Mouse (Mus musculus) hindbrain, postnatal 0 days (tissue): ENCODE data around the gene Bcl2l15. TPM values are rescaled to one million over a fixed set of nuclear protein-coding genes. Genes with fewer than 3 reads are reported as not detected.

Source experiments
- ATAC-seq: fragments of 200-750 bp; cut with Nextera tagmentation; 2 replicates; pipeline ENCODE4 v1.8.0; 2017; ENCODE audit warnings: mild to moderate bottlenecking, moderate TSS enrichment, moderate library complexity
- DNase-seq: peaks from one replicate; pipeline ENCODE4 v3.0.0-alpha.2; 2015; ENCODE audit warnings: low spot score
- H3K27ac ChIP-seq: fragments of 300-500 bp; sonication (generic); 2 replicates; pipeline ENCODE4 v1.5.1; 2014; ENCODE audit warnings: mild to moderate bottlenecking
- H3K27me3 ChIP-seq: fragments of 300-500 bp; sonication (generic); 2 replicates; pipeline ENCODE4 v1.6.1; 2014; ENCODE audit warnings: low read length, mixed read lengths; ENCODE audit not compliant: insufficient read depth
- H3K36me3 ChIP-seq: fragments of 300-500 bp; sonication (generic); 2 replicates; pipeline ENCODE4 v1.6.1; 2014; ENCODE audit warnings: low read length, mixed read lengths; ENCODE audit not compliant: insufficient read depth
- H3K4me1 ChIP-seq: fragments of 300-500 bp; sonication (generic); 2 replicates; pipeline ENCODE4 v1.6.1; 2014; ENCODE audit warnings: antibody characterized with exemption, low read length, mixed read lengths; ENCODE audit not compliant: insufficient read depth
- H3K4me2 ChIP-seq: fragments of 300-500 bp; sonication (generic); 2 replicates; pipeline ENCODE4 v1.6.1; 2014; ENCODE audit warnings: low read depth, mild to moderate bottlenecking, low read length, moderate library complexity, mixed read lengths
- H3K4me3 ChIP-seq: fragments of 300-500 bp; sonication (generic); 2 replicates; pipeline ENCODE4 v1.5.1; 2014; ENCODE audit warnings: low read length
- H3K9ac ChIP-seq: fragments of 300-500 bp; sonication (generic); replicated peaks from 2 replicates; pipeline ENCODE4 v1.6.1; 2014; ENCODE audit warnings: mild to moderate bottlenecking, low read length, moderate library complexity, mixed read lengths
- H3K9me3 ChIP-seq: fragments of 300-500 bp; sonication (generic); 2 replicates; pipeline ENCODE4 v1.6.1; 2016; ENCODE audit warnings: low read length, mixed read lengths
- CTCF ChIP-seq: IDR thresholded peaks from 2 replicates; pipeline ENCODE4 v1.5.1; 2016; ENCODE audit warnings: antibody characterized with exemption, control low read depth, low read depth
- WGBS: fragments of 180-500 bp; shearing (Covaris S2); extraction: QIAGEN DNeasy Blood & Tissue Kit; methylation state at CpG from one replicate; pipeline ENCODE4 v1.1.7; 2014; 5-methylcytosine and 5-hydroxymethylcytosine counted together
- polyA plus RNA-seq: library from polyadenylated mRNA; unstranded; fragments of >200 nt; fragmentation: Nextera tagmentation; extraction: Ambion mirVana; gene quantifications from 2 replicates; pipeline ENCODE4 v1.2.1, GENCODE M21; 2015
- total RNA-seq: library from RNA; depleted of rRNA; stranded (reverse); fragments of >200 nt; gene quantifications from 2 replicates; pipeline ENCODE4 v1.2.3, GENCODE M21; 2014

Gene Bcl2l15
- total and polyA plus RNA-seq, 2 experiments from 2014 or later = 0.20 TPM; not detected in 1

DNA sequence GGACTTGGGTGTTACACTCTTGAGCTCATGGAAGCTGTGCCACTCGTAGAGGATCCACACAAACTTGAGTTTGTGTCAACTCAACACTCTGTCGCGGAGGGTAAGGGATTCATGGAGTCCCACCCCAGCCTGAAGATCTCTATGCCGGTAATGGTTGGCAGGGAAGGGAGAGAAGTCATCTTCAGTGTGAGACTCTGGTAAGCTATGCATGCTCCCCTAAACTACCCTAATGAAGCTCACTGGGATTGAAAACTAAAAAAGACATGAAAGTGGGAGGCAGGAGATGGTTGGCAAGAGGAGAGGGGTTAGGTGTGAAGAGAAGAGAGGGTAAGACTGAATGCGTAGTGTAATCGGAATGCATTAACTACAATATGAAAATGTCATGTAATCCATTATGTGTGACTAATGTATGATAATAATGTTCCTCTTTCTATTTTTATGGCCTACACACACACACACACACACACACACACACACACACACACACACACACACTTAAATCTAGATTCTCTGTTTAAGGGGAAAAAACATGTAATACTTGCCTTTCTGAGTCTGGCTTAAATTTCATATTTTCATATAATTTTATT, 25.7 kb downstream of the Bcl2l15 start:
- 90% methylated on average over 6 of the region's 6 CpGs for WGBS
- Histone ChIP-seq H3K4me1 (no peaks in the 10 kb centered on the region; the same call in 1 of the 2 replicates), H3K9ac (no peak overlapping the region), H3K36me3 (no peaks in the 10 kb centered on the region), H3K27ac (no peak overlapping the region), H3K4me3 (no peak overlapping the region), H3K9me3 (no peaks in the 10 kb centered on the region), H3K27me3 (no peaks in the 10 kb centered on the region), H3K4me2 (no peak overlapping the region)
- no peak for TF ChIP-seq CTCF
- DNase-seq (no peak), ATAC-seq (no peak)

DNA sequence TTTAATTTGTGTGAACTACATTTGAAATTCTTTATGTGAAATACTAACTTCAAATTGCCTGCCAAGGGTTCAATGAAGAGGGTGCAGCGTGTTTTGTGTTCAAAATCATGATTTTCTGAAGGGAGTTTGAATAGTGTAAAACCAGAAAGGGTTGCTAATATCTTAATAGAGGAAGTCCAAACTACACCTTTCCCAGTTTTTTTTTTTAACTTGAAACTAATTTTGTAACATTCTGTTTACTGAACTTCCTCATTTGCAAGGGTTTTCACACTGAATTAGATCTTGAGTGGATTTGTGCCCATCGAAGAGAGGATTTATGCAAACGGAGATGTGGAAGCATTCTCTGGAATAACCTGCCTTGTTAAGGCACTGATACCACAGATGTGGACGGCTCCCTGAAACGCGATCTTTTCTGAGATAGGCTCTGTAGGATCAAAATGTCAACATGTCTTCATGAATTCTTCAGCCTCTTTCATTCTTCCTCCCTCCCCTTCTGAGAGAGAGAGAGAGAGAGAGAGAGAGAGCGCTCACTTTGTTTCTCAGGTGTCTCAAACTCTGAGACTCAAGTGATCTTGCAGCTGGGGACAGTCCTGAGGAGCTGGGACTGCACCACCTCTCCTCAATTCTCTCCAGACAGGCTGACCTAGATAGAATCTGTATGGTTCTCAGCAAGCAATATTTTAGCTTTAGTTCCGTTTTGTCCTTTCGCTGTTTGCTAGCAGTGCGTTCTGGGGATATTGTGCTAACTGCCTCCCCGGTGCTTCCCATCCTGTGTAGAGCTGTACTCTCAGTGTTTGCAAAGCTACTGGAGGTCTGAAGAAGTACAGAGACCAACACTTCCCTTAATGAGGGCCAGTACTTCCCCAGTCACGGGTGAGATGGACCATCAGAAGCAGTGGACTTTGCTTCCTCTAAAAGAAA, 26.7 kb downstream of the Bcl2l15 start, which contains the start of gene Ptpn22:
TSS of gene Ptpn22 (plus strand) at position 915 of the 921 bp plus-strand sequence.
- 73% methylated on average over 12 of the region's 12 CpGs for WGBS
- Histone ChIP-seq H3K9me3 (no peaks in the 10 kb centered on the region), H3K4me3 (no peak within 1 kb of the TSS), H3K9ac (no peak within 1 kb of the TSS), H3K36me3 (no peaks in the 10 kb centered on the region), H3K27ac (no peak within 1 kb of the TSS), H3K4me2 (no peak within 1 kb of the TSS), H3K4me1 (no peaks in the 10 kb centered on the region; the same call in 1 of the 2 replicates), H3K27me3 (no peaks in the 10 kb centered on the region)
- ATAC-seq (no peak), DNase-seq (no peak)
- TF ChIP-seq CTCF = no peak

DNA sequence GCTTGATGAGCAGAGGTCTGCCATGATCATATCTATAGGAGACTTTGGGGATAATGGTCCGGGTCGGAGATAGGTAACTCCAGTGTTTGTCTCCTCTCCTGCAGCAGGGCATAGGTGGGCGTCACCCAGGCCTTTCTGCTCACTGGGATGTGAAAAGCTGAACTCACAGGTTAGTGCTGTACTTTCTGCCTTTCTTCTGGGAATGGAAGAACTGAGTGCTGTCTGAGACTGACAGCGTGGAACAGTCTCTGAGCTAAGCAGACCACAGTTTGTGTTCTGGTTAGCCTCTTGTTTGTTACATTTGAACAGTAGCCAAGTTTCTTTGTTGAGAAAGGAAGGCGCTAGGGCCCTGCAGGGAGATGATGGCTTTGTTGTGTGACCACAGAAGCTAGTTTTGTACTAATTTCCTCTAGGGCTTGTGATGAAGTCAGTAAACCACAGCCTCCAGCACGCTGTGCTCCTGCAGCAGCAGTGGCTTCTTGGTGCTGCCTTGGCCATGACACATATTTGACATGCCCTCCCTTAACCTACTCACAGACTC, 27.5 kb downstream of the Bcl2l15 start:
- H3K9ac ChIP-seq = no peak overlapping the region
- H3K36me3 ChIP-seq = no peaks in the 10 kb centered on the region
- ATAC-seq (no peak), DNase-seq (peak; percentile 39)
- WGBS = 61% methylated on average over 6 of the region's 6 CpGs
- no peaks in the 10 kb centered on the region for H3K9me3 ChIP-seq
- H3K27me3 ChIP-seq = no peaks in the 10 kb centered on the region
- no peak for TF ChIP-seq CTCF
- no peak overlapping the region for H3K27ac ChIP-seq
- no peak overlapping the region for H3K4me3 ChIP-seq
- no peaks in the 10 kb centered on the region; the same call in 1 of the 2 replicates for H3K4me1 ChIP-seq
- H3K4me2 ChIP-seq = no peak overlapping the region

DNA sequence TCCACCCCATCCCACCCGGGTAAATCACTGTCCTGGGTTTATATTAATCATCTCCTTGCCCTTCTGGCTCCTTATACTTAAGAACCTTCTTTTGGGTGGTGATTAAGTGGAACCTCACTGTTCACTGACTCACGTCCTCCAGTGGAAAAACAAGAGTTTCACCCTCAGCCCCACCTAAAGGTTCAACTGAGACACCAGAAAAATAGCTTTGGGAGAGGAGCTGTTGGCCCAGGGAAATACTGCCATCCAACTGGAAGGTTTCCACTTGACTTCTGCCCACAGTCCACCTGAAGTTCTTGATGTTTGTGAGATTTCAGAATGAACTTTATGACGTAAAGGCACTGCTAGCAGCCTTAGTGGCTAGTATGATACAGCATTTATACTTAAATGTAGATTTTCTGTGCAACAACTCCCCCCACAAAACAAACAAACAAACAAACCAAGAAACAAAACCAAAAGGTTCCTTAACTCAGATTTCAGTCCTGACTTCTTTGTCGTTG, 30.4 kb downstream of the Bcl2l15 start:
- Histone ChIP-seq H3K9ac (no peak overlapping the region), H3K4me2 (no peak overlapping the region), H3K27me3 (no peaks in the 10 kb centered on the region), H3K4me1 (no peaks in the 10 kb centered on the region; the same call in 1 of the 2 replicates), H3K36me3 (no peaks in the 10 kb centered on the region), H3K4me3 (no peak overlapping the region), H3K9me3 (no peaks in the 10 kb centered on the region), H3K27ac (no peak overlapping the region)
- DNase-seq = no peak
- 86% methylated on average over 4 of the region's 4 CpGs for WGBS
- no peak for ATAC-seq
- TF ChIP-seq CTCF = no peak

DNA sequence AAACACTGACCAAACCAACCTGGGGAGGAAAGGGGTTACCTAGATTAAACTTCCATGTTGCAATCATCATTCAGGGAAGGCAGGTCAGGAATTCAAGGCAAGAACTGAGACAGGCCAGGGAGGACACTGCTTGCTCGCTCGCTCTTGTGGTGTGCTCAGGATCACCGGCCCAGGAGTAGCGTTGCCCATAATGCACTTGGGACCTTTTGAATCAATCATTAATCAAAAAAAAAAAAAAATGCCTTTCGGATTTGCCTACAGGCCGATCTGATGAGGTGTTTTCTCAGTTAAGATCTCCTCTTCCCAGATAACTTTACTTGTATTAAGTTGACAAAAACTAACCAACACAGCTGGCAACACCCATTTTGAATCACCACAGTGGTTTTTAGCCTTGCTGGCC, 31.8 kb downstream of the Bcl2l15 start:
- Histone ChIP-seq H3K9ac (no peak overlapping the region), H3K36me3 (no peaks in the 10 kb centered on the region), H3K4me3 (no peak overlapping the region), H3K27me3 (no peaks in the 10 kb centered on the region), H3K9me3 (no peaks in the 10 kb centered on the region), H3K4me1 (no peaks in the 10 kb centered on the region; the same call in 1 of the 2 replicates), H3K4me2 (no peak overlapping the region), H3K27ac (no peak overlapping the region)
- no peak for ATAC-seq
- no peak for TF ChIP-seq CTCF
- 87% methylated on average over 6 of the region's 6 CpGs for WGBS
- no peak for DNase-seq

DNA sequence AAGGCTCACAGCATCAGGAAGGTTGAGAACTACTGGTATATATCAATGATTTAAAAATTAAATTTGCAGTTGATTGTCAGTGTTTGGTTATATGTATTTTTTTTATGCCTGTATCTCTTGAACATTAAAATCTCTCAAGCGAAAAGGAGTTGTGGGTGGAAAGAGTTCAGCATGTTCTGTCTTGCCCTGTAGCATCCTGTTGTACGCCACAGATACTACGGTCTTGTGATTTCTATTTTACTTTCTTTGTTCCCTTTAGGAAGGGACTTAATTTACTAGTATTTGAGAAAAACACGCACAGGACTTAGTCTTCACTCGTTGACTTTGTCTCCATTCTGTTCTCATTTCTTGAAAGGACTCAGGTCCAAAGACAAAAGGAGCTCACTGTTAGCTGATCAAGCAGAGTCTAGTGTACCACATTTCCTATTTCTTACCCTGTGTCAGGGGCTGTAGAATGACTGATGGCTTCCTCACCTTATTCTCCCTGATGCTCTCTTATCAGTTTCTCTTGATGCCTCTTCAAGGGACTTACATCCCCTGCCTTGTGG, 35.1 kb downstream of the Bcl2l15 start:
- no peak overlapping the region for H3K9ac ChIP-seq
- ATAC-seq (no peak), DNase-seq (no peak)
- no peaks in the 10 kb centered on the region for H3K27me3 ChIP-seq
- H3K36me3 ChIP-seq = no peaks in the 10 kb centered on the region
- H3K27ac ChIP-seq = no peak overlapping the region
- no peak overlapping the region for H3K4me3 ChIP-seq
- 89% methylated on average over 5 of the region's 5 CpGs for WGBS
- H3K9me3 ChIP-seq = no peaks in the 10 kb centered on the region
- H3K4me1 ChIP-seq = no peaks in the 10 kb centered on the region
- H3K4me2 ChIP-seq = no peak overlapping the region
- TF ChIP-seq CTCF = no peak
